ENCODE assay signal across 7 mouse cellular contexts in the genomic region with DNA sequence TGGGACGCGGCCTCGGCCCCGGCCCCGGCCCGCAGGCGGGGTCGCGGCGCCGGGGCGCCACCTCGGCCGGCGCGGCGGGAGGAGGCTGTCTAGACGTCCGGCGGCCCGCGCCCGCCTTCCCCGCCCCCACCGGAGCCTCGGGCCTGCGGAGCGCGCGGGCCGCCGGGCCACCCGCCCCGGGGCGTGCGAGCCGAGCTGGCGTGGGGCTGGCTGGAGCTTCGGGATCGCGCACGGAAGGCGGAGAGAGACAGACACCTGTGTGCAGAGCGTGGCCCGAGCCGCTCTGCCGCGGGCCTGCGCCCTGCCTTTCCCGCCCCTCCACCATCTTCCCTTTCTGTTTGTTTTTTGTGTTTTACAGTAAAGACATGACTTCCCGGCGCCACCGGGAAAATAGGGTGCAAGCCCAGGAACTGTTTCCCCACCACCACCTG. TPM values are rescaled to one million over a fixed set of nuclear protein-coding genes. Genes with fewer than 3 reads are reported as not detected.
A peak's percentile ranks its signal among the peaks of the same experiment; 100 is the strongest.
DNase-seq lines count a peak whose midpoint lies in the region; ATAC-seq lines count a peak whose summit lies in the region.

No protein-coding gene starts in this region.

- H3K27ac ChIP-seq in embryonic facial prominence, embryonic 12.5 days = peak overlapping the region; percentile 97
- H3K27ac ChIP-seq in midbrain, embryonic 15.5 days = peak overlapping the region; percentile 95

- peaks cover 18% of the 10 kb centered on the region for H3K36me3 ChIP-seq in embryonic facial prominence, embryonic 12.5 days
- peaks cover 9% of the 10 kb centered on the region for H3K36me3 ChIP-seq in midbrain, embryonic 15.5 days (replicated peaks)

- peak; percentile 1; the same call in 1 of the 2 replicates for ATAC-seq in embryonic facial prominence, embryonic 12.5 days (ENCODE audit: insufficient number of reproducible peaks, insufficient read depth, low FRiP score, low TSS enrichment)
- no peak; the same call in 1 of the 2 replicates for ATAC-seq in midbrain, embryonic 15.5 days (replicated peaks)

- H3K4me3 ChIP-seq in embryonic facial prominence, embryonic 12.5 days = peak overlapping the region; percentile 93
- peak overlapping the region; percentile 88 for H3K4me3 ChIP-seq in midbrain, embryonic 15.5 days

- H3K4me2 ChIP-seq in embryonic facial prominence, embryonic 12.5 days (replicated peaks) = peak overlapping the region; percentile 63
- peak overlapping the region; percentile 52 for H3K4me2 ChIP-seq in midbrain, embryonic 15.5 days

- peak overlapping the region; percentile 98 for H3K9ac ChIP-seq in embryonic facial prominence, embryonic 12.5 days
- H3K9ac ChIP-seq in midbrain, embryonic 15.5 days = peak overlapping the region; percentile 63

- H3K4me1 ChIP-seq in embryonic facial prominence, embryonic 12.5 days = peaks cover 18% of the 10 kb centered on the region
- H3K4me1 ChIP-seq in midbrain, embryonic 15.5 days = peaks cover 21% of the 10 kb centered on the region

- H3K27me3 ChIP-seq in embryonic facial prominence, embryonic 12.5 days = no peaks in the 10 kb centered on the region
- H3K27me3 ChIP-seq in midbrain, embryonic 15.5 days (replicated peaks) = no peaks in the 10 kb centered on the region

- under 1% methylated on average over 38 of the region's 53 CpGs for WGBS in embryonic facial prominence, embryonic 12.5 days
- WGBS in midbrain, embryonic 15.5 days = under 1% methylated on average over 37 of the region's 53 CpGs

- DNase-seq in adrenal gland, postnatal 14 days = peak; percentile 80
- DNase-seq in heart, adult 9 months (ENCODE audit: low spot score in 2 of 2) = peak; percentile 28 to 29
- peak; percentile 47 for DNase-seq in kidney, adult 9 months
- DNase-seq in liver = peak; percentile 79
- peak; percentile 58 to 72 for DNase-seq in spleen, postnatal 10 days (ENCODE audit: low spot score in 2 of 2)

- H3K9me3 ChIP-seq in embryonic facial prominence, embryonic 12.5 days = no peaks in the 10 kb centered on the region
- no peaks in the 10 kb centered on the region for H3K9me3 ChIP-seq in midbrain, embryonic 15.5 days

RNA-seq across cellular contexts. Expression of a gene that starts 0.7 kb away (rescaled TPM):
- total RNA-seq in adrenal gland, postnatal 14 days (2021) = 126 and 131 TPM in 2 replicates
- 106 and 115 TPM in 2 replicates for polyA plus RNA-seq in embryonic facial prominence, embryonic 12.5 days (2016; fragmentation: Nextera tagmentation; extraction: Ambion mirVana)
- 68.8 and 71.7 TPM in 2 replicates for polyA plus RNA-seq in midbrain, embryonic 15.5 days (2015; fragmentation: Nextera tagmentation; extraction: Ambion mirVana)

RNA-seq across cellular contexts. Expression of a gene that starts 1.0 kb away (rescaled TPM):
- total RNA-seq in adrenal gland, postnatal 14 days (2021) = 19.3 and 20.3 TPM in 2 replicates
- polyA plus RNA-seq in embryonic facial prominence, embryonic 12.5 days (2016; fragmentation: Nextera tagmentation; extraction: Ambion mirVana) = 8.8 and 9.0 TPM in 2 replicates
- 5.8 and 6.0 TPM in 2 replicates for polyA plus RNA-seq in midbrain, embryonic 15.5 days (2015; fragmentation: Nextera tagmentation; extraction: Ambion mirVana)

Comparison
In these comparisons a context has a peak if more than half of its experiments do, and no peak if none do; other contexts are left out.
1. DNase-seq: peak in every context shown above with its lines; median percentile 80 in adrenal gland, postnatal 14 days; 79 in liver; 65 in spleen, postnatal 10 days; 47 in kidney, adult 9 months; 28 in heart, adult 9 months.